Mouse (Mus musculus): ENCODE results near the gene Rps6ka2.
"Not testable (repeated sequence)": the region's sequence is repeated elsewhere in the genome, so short reads cannot be mapped to it uniquely, and the experiment has no call there.

The Rps6ka2 gene

GRCm38 (mm10) chr17:7169627-7170303, at the start of gene Rps6ka2:
TSS of gene Rps6ka2 (plus strand) at chr17:7170115.
- peak; percentile 96 to 98 for DNase-seq

- DNase-seq = not testable (repeated sequence)
Measured at GRCm38 (mm10) chr17:7120835-7121234, 49.1 kb upstream of the Rps6ka2 start.

GRCm38 (mm10) chr17:7122554-7122953, 47.4 kb upstream of the Rps6ka2 start:
- not testable (repeated sequence) for DNase-seq

- DNase-seq = not testable (repeated sequence)
Measured at GRCm38 (mm10) chr17:7126475-7126874, 43.4 kb upstream of the Rps6ka2 start.

- DNase-seq = not testable (repeated sequence)
Measured at GRCm38 (mm10) chr17:7134002-7134401, 35.9 kb upstream of the Rps6ka2 start.

- not testable (repeated sequence) for DNase-seq
Measured at GRCm38 (mm10) chr17:7135277-7135676, 34.6 kb upstream of the Rps6ka2 start.

- DNase-seq = no peak
Measured at GRCm38 (mm10) chr17:7138186-7138925, 31.6 kb upstream of the Rps6ka2 start.

GRCm38 (mm10) chr17:7140399-7141174, 29.3 kb upstream of the Rps6ka2 start:
- no peak for DNase-seq

- DNase-seq = peak in 1 of 2 experiments; percentile 11
Measured at GRCm38 (mm10) chr17:7142367-7142766, 27.5 kb upstream of the Rps6ka2 start.

GRCm38 (mm10) chr17:7143885-7144518, 25.9 kb upstream of the Rps6ka2 start:
- DNase-seq = no peak

GRCm38 (mm10) chr17:7145373-7146058, 24.4 kb upstream of the Rps6ka2 start:
- DNase-seq = no peak

GRCm38 (mm10) chr17:7146479-7146878, 23.4 kb upstream of the Rps6ka2 start:
- no peak for DNase-seq

GRCm38 (mm10) chr17:7147920-7148321, 22.0 kb upstream of the Rps6ka2 start:
- no peak for DNase-seq

GRCm38 (mm10) chr17:7149328-7150195, 20.4 kb upstream of the Rps6ka2 start:
- no peak for DNase-seq

GRCm38 (mm10) chr17:7151446-7152100, 18.3 kb upstream of the Rps6ka2 start:
- no peak for DNase-seq

GRCm38 (mm10) chr17:7152662-7153061, 17.3 kb upstream of the Rps6ka2 start:
- DNase-seq = no peak

- DNase-seq = no peak
Measured at GRCm38 (mm10) chr17:7163955-7164354, 6.0 kb upstream of the Rps6ka2 start.

GRCm38 (mm10) chr17:7165524-7165923, 4.4 kb upstream of the Rps6ka2 start:
- no peak for DNase-seq

- DNase-seq = peak; percentile 76
Measured at GRCm38 (mm10) chr17:7168961-7169626, 821 bp upstream of the Rps6ka2 start.

All from kidney, adult 8-10 months (tissue).